Mouse (Mus musculus) hindbrain, postnatal 0 days (tissue): ENCODE results near the gene Tagln2. TPM values are rescaled to one million over a fixed set of nuclear protein-coding genes. Genes with fewer than 3 reads are reported as not detected.

Experiments used
- ATAC-seq: fragments of 200-750 bp; cut with Nextera tagmentation; 2 replicates; pipeline ENCODE4 v1.8.0; 2017; ENCODE audit warnings: mild to moderate bottlenecking, moderate TSS enrichment, moderate library complexity
- DNase-seq: peaks from one replicate; pipeline ENCODE4 v3.0.0-alpha.2; 2015; ENCODE audit warnings: low spot score
- H3K27ac ChIP-seq: fragments of 300-500 bp; sonication (generic); 2 replicates; pipeline ENCODE4 v1.5.1; 2014; ENCODE audit warnings: mild to moderate bottlenecking
- H3K27me3 ChIP-seq: fragments of 300-500 bp; sonication (generic); 2 replicates; pipeline ENCODE4 v1.6.1; 2014; ENCODE audit warnings: low read length, mixed read lengths; ENCODE audit not compliant: insufficient read depth
- H3K36me3 ChIP-seq: fragments of 300-500 bp; sonication (generic); 2 replicates; pipeline ENCODE4 v1.6.1; 2014; ENCODE audit warnings: low read length, mixed read lengths; ENCODE audit not compliant: insufficient read depth
- H3K4me1 ChIP-seq: fragments of 300-500 bp; sonication (generic); 2 replicates; pipeline ENCODE4 v1.6.1; 2014; ENCODE audit warnings: antibody characterized with exemption, low read length, mixed read lengths; ENCODE audit not compliant: insufficient read depth
- H3K4me2 ChIP-seq: fragments of 300-500 bp; sonication (generic); 2 replicates; pipeline ENCODE4 v1.6.1; 2014; ENCODE audit warnings: low read depth, mild to moderate bottlenecking, low read length, moderate library complexity, mixed read lengths
- H3K4me3 ChIP-seq: fragments of 300-500 bp; sonication (generic); 2 replicates; pipeline ENCODE4 v1.5.1; 2014; ENCODE audit warnings: low read length
- H3K9ac ChIP-seq: fragments of 300-500 bp; sonication (generic); replicated peaks from 2 replicates; pipeline ENCODE4 v1.6.1; 2014; ENCODE audit warnings: mild to moderate bottlenecking, low read length, moderate library complexity, mixed read lengths
- H3K9me3 ChIP-seq: fragments of 300-500 bp; sonication (generic); 2 replicates; pipeline ENCODE4 v1.6.1; 2016; ENCODE audit warnings: low read length, mixed read lengths
- CTCF ChIP-seq: IDR thresholded peaks from 2 replicates; pipeline ENCODE4 v1.5.1; 2016; ENCODE audit warnings: antibody characterized with exemption, control low read depth, low read depth
- WGBS: fragments of 180-500 bp; shearing (Covaris S2); extraction: QIAGEN DNeasy Blood & Tissue Kit; methylation state at CpG from one replicate; pipeline ENCODE4 v1.1.7; 2014; 5-methylcytosine and 5-hydroxymethylcytosine counted together
- polyA plus RNA-seq: library from polyadenylated mRNA; unstranded; fragments of >200 nt; fragmentation: Nextera tagmentation; extraction: Ambion mirVana; gene quantifications from 2 replicates; pipeline ENCODE4 v1.2.1, GENCODE M21; 2015
- total RNA-seq: library from RNA; depleted of rRNA; stranded (reverse); fragments of >200 nt; gene quantifications from 2 replicates; pipeline ENCODE4 v1.2.3, GENCODE M21; 2014

Tagln2 gene
- total and polyA plus RNA-seq, 2 experiments from 2014 or later: 45.1 to 59.2 TPM

DNA sequence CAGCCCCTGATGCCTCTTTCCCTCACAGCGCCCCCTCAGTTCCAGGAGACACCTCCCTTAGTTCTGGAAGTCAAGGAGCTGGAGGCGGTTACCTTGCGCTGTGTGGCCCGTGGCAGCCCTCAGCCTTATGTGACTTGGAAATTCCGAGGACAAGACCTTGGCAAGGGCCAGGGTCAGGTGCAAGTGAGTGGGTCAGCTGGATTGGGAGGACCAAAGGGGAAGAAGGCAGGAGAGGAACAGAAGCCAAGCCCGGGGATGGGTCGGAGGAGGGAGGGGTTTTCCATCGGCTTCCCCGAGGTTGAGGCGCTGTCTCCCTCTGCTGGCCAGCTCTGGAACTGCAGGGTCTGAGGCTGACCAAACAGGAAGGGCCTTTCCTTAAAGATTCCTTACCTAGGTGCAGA is 9.6 kb upstream of the Tagln2 start:
- ATAC-seq (peak; percentile 72), DNase-seq (peak; percentile 88)
- H3K36me3 ChIP-seq: no peaks in the 10 kb centered on the region
- H3K4me1 ChIP-seq: peaks cover 13% of the 10 kb centered on the region
- no peak overlapping the region for H3K27ac ChIP-seq
- H3K4me3 ChIP-seq: peak overlapping the region; percentile 29
- TF ChIP-seq CTCF: peak; percentile 99
- no peaks in the 10 kb centered on the region for H3K9me3 ChIP-seq
- 7% methylated on average over 10 of the region's 10 CpGs for WGBS
- H3K9ac ChIP-seq: peak overlapping the region; percentile 30; the same call in 1 of the 2 replicates
- peak overlapping the region; percentile 63 for H3K4me2 ChIP-seq
- no peaks in the 10 kb centered on the region for H3K27me3 ChIP-seq

DNA sequence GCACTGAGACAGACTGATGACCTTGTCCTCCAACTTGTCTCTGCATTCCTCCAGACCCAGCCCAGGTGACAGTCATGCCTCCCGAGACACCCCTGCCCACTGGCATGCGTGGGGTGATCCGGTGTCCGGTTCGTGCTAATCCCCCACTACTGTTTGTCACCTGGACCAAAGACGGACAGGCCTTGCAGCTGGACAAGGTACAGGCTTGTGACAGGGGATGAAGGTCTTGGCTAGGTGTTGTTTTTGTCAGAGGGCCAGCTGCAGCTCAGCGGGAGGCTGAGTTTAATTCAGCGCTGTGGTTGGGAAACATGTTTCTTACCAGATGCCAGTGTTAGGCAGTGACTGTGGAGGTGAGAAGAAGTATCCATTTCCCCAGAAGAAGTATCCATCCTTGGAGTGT is 7.8 kb upstream of the Tagln2 start:
- WGBS: 87% methylated on average over 8 of the region's 8 CpGs
- no peaks in the 10 kb centered on the region for H3K27me3 ChIP-seq
- H3K4me3 ChIP-seq: no peak overlapping the region
- no peak overlapping the region for H3K27ac ChIP-seq
- DNase-seq (no peak), ATAC-seq (no peak)
- TF ChIP-seq CTCF: no peak
- no peak overlapping the region for H3K9ac ChIP-seq
- no peaks in the 10 kb centered on the region for H3K9me3 ChIP-seq
- H3K4me2 ChIP-seq: no peak overlapping the region
- H3K36me3 ChIP-seq: peaks cover 13% of the 10 kb centered on the region; the same call in 1 of the 2 replicates
- H3K4me1 ChIP-seq: no peaks in the 10 kb centered on the region

DNA sequence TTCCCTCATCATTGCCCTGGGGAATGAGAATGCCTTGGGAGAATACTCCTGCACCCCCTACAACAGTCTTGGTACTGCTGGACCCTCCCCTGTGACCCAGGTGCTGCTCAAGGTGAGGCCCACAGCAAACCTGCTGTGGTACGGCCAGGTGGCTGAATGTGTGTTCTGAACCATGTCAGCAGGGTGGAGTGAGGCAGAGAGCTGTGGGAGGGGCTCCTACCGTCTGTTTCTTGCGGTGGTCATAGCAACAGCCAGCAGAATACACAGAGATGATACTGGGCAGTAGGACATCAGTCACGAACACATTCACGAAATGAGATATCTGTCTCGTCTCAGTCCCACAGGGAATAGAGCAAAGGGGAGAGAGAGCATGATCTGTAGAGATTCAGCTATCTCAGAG is 6.3 kb upstream of the Tagln2 start:
- no peak for TF ChIP-seq CTCF
- Histone ChIP-seq H3K4me1 (no peaks in the 10 kb centered on the region), H3K27me3 (no peaks in the 10 kb centered on the region), H3K4me2 (no peak overlapping the region), H3K9ac (no peak overlapping the region), H3K27ac (no peak overlapping the region), H3K9me3 (no peaks in the 10 kb centered on the region), H3K36me3 (peaks cover 17% of the 10 kb centered on the region), H3K4me3 (no peak overlapping the region)
- no peak for ATAC-seq
- DNase-seq: no peak
- 57% methylated on average over 6 of the region's 6 CpGs for WGBS

DNA sequence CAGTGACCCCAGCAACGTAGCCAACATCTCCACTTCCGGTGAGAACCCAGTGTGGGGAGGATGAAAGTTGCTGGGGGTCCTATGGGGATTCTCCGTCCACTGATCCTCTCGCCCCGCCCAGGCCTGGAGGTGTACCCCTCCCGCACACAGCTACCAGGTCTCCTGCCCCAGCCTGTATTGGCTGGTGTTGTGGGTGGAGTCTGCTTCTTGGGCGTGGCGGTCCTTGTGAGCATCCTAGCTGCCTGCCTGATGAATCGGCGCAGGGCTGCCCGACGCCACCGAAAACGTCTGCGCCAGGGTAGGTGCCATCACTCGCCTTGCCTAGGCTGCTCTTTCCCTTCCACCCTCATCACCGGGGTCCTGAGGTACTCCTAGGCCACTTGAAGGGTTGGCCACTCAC is 3.8 kb upstream of the Tagln2 start:
- Histone ChIP-seq H3K36me3 (peaks cover 17% of the 10 kb centered on the region), H3K4me2 (no peak overlapping the region), H3K27ac (no peak overlapping the region), H3K4me3 (no peak overlapping the region), H3K27me3 (no peaks in the 10 kb centered on the region), H3K4me1 (no peaks in the 10 kb centered on the region; the same call in 1 of the 2 replicates), H3K9ac (no peak overlapping the region), H3K9me3 (no peaks in the 10 kb centered on the region)
- 90% methylated on average over 17 of the region's 17 CpGs for WGBS
- DNase-seq (no peak), ATAC-seq (no peak)
- TF ChIP-seq CTCF: no peak

DNA sequence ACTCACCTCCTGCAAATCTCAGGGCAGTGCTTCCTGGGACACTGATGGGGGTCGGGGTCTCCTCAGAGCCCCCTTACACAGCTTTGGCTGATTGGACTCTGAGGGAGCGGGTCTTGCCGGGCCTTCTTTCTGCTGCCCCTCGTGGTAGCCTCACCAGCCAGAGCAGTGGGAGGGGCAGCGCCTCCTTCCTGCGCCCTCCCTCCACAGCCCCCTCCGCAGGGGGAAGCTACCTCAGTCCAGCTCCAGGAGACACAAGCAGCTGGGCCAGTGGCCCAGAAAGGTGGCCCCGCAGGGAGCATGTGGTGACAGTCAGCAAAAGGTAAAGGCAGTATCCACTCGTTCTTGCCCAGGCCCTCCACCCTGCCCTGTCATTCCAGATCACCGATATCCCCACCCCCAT is 2.4 kb upstream of the Tagln2 start:
- Histone ChIP-seq H3K4me1 (peaks cover under 1% of the 10 kb centered on the region), H3K4me2 (no peak overlapping the region), H3K27ac (no peak overlapping the region), H3K36me3 (peaks cover 17% of the 10 kb centered on the region), H3K27me3 (no peaks in the 10 kb centered on the region), H3K9ac (no peak overlapping the region), H3K4me3 (no peak overlapping the region), H3K9me3 (no peaks in the 10 kb centered on the region)
- WGBS: 86% methylated on average over 10 of the region's 10 CpGs
- TF ChIP-seq CTCF: no peak
- no peak for DNase-seq
- ATAC-seq: no peak

DNA sequence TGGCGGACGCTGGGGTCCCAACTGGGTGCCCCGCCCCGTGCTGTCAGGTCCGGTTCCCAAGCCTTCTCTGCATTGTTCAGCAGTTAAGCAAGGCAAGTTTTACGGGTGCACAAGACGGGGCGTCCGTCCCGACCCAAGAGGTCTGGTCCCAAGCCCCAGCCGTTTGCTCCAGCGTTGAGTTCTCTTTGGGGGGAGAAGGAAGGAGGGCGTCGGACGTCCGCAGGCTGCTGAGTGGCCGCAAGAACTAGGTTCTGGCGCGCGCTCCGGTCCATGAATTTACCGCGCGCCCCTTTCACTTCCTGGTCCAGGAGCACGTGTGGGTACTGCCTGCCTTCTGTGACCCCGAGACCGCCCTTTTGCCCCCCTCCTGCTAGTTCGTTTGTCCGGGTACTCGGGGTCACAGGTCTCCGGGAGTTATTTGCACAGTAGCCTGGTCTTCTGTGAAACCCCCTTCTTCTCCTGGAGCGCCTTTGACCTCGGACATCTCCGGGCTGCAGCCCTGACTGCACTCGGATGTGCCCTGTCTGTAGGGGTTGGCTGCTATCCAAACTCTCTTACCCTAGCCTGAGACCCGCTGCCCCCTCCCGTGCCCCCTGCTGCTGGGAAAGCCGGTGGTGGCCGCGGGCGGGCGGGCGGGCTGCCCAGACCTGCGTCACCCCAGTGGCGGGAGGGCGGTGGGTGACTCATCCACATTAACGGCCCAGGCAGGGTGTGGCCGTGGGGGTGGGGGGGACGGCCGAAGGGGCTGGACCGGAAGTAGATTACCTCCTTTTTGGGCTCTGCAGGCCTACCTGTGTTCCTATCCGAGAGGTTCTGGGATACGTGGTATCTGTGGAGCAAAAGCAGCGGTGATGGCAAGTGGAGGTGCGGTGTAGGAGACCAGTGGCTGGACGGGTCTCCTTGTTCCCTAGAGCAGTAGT is 864 bp downstream of the Tagln2 start:
- WGBS: 3% methylated on average over 55 of the region's 56 CpGs
- no peak for TF ChIP-seq CTCF
- peak; percentile 32 for DNase-seq
- H3K4me3 ChIP-seq: peak overlapping the region; percentile 41
- peak overlapping the region; percentile 44 for H3K9ac ChIP-seq
- peaks cover 17% of the 10 kb centered on the region for H3K36me3 ChIP-seq
- no peaks in the 10 kb centered on the region for H3K27me3 ChIP-seq
- peaks cover 9% of the 10 kb centered on the region for H3K4me1 ChIP-seq
- peak overlapping the region; percentile 32; the same call in 1 of the 2 replicates for H3K27ac ChIP-seq
- H3K9me3 ChIP-seq: no peaks in the 10 kb centered on the region
- 0 out of 2 replicates have a peak, but pooled peaks have one; percentile 0 for ATAC-seq
- peak overlapping the region; percentile 55 for H3K4me2 ChIP-seq
